Mouse (Mus musculus): ENCODE data around the gene Nelfcd.

Gene Nelfcd

GRCm38 (mm10) chr2:174415731-174416310, at the start of gene Nelfcd:
Nelfcd (plus strand) TSS chr2:174415804.
- DNase-seq (ENCODE audit: low read depth): peak; percentile 98

GRCm38 (mm10) chr2:174366571-174366970, 49.0 kb upstream of the Nelfcd start:
- DNase-seq (ENCODE audit: low read depth): no peak

- no peak for DNase-seq (ENCODE audit: low read depth)
These were observed 34.6 kb upstream of the Nelfcd start for GRCm38 (mm10) chr2:174381021-174381420.

GRCm38 (mm10) chr2:174391936-174392335, 23.7 kb upstream of the Nelfcd start:
- no peak for DNase-seq (ENCODE audit: low read depth)

- no peak for DNase-seq (ENCODE audit: low read depth)
These were observed 23.1 kb upstream of the Nelfcd start for GRCm38 (mm10) chr2:174392554-174392953.

GRCm38 (mm10) chr2:174393383-174393782, 22.2 kb upstream of the Nelfcd start:
- no peak for DNase-seq (ENCODE audit: low read depth)

- no peak for DNase-seq (ENCODE audit: low read depth)
These were observed 19.0 kb upstream of the Nelfcd start for GRCm38 (mm10) chr2:174396643-174397042.

- no peak for DNase-seq (ENCODE audit: low read depth)
These were observed 18.5 kb upstream of the Nelfcd start for GRCm38 (mm10) chr2:174397065-174397464.

- DNase-seq (ENCODE audit: low read depth): no peak
These were observed 17.7 kb upstream of the Nelfcd start for GRCm38 (mm10) chr2:174397881-174398280.

- no peak for DNase-seq (ENCODE audit: low read depth)
These were observed 15.2 kb upstream of the Nelfcd start for GRCm38 (mm10) chr2:174400396-174400795.

GRCm38 (mm10) chr2:174410222-174410621, 5.4 kb upstream of the Nelfcd start:
- no peak for DNase-seq (ENCODE audit: low read depth)

GRCm38 (mm10) chr2:174413127-174413526, 2.5 kb upstream of the Nelfcd start:
- no peak for DNase-seq (ENCODE audit: low read depth)

- DNase-seq (ENCODE audit: low read depth): no peak
These were observed 438 bp upstream of the Nelfcd start for GRCm38 (mm10) chr2:174415001-174415730.

- no peak for DNase-seq (ENCODE audit: low read depth)
These were observed 5.5 kb downstream of the Nelfcd start for GRCm38 (mm10) chr2:174421107-174421506.

- no peak for DNase-seq (ENCODE audit: low read depth)
These were observed 8.9 kb downstream of the Nelfcd start for GRCm38 (mm10) chr2:174424301-174425085.

- DNase-seq (ENCODE audit: low read depth): no peak
These were observed 11.3 kb downstream of the Nelfcd start for GRCm38 (mm10) chr2:174426856-174427255.

- DNase-seq (ENCODE audit: low read depth): no peak
These were observed 12.7 kb downstream of the Nelfcd start for GRCm38 (mm10) chr2:174428076-174428835.

GRCm38 (mm10) chr2:174428996-174429591, 13.5 kb downstream of the Nelfcd start:
- no peak for DNase-seq (ENCODE audit: low read depth)

GRCm38 (mm10) chr2:174434943-174435342, 19.3 kb downstream of the Nelfcd start:
- no peak for DNase-seq (ENCODE audit: low read depth)

- DNase-seq (ENCODE audit: low read depth): no peak
These were observed 20.6 kb downstream of the Nelfcd start for GRCm38 (mm10) chr2:174436076-174436701.

All from c-Kit-positive CD71-positive TER-119-negative erythroid progenitor cells, embryonic 14.5 days (primary cell).